Mouse (Mus musculus) bone marrow, adult 2 months (tissue): ENCODE data around the gene Aldh3b2.

Experiments
- CTCF ChIP-seq: fragments of 200-500 bp; IDR thresholded peaks from 2 replicates; pipeline ENCODE4 v1.5.1; 2011; ENCODE audit warnings: low read length, control low read depth; ENCODE audit not compliant: control insufficient read depth, insufficient read depth
- POLR2A ChIP-seq: fragments of 200-500 bp; IDR thresholded peaks from 2 replicates; pipeline ENCODE4 v1.6.1; 2011; ENCODE audit warnings: low read depth, mild to moderate bottlenecking, control low read depth, low read length, borderline replicate concordance; ENCODE audit not compliant: control insufficient read depth

GRCm38 (mm10) chr19:3972229-3972628, at the start of gene Aldh3b2:
- TF ChIP-seq CTCF (no peak), POLR2A (no peak)
